Mouse (Mus musculus): ENCODE results near the gene Phactr1. TPM values are rescaled to one million over a fixed set of nuclear protein-coding genes. Genes with fewer than 3 reads are reported as not detected.

Phactr1 gene
- polyA plus RNA-seq, 1 experiment from 2014 or later = 0.34 TPM

DNA sequence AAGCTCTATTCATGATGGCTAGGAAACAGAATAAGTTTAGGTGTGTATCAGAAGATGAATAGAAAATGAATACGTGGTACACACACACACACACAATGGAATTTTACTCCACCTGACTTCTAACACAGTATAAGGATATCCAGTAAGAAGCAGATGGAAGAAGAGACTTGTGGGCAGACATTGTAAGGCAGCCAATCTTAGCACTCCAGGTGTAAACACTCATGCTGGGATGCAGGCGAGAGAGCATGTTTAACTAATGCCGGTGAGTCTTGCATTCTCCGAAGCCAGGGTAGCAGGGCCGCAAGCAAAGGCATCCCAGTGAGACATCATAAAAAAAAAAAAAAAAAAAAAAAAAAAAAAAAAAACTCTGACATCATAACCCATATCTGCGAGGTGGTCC lies 120.1 kb downstream of the Phactr1 start:
- 85% methylated on average over 3 of the region's 6 CpGs for WGBS (ENCODE audit: missing documents)
- H3K27ac ChIP-seq = no peak overlapping the region
- no peaks in the 10 kb centered on the region for H3K79me2 ChIP-seq (ENCODE audit: inconsistent target)

DNA sequence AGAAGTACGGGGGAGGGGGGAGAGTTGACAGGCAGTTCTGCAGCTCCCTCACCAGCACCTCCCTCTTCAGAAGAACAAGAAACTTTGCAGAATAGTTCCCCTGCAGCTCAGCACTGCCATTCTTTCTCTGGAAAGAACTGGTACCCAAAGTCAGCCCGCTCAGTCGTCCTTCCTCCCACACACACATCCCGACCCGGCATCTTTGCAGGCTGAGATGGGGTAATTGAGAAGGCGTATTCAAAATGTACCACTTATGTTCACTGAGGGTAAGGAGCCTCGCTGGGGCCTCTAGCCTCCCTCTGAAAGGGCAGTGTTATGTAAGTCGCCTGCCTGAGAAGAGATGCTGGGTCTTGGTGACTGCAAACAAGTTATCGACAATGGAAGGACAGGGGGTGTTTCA lies 123.9 kb downstream of the Phactr1 start:
- Histone ChIP-seq H3K79me2 (ENCODE audit: inconsistent target) (no peaks in the 10 kb centered on the region), H3K27ac (no peak overlapping the region), H3K4me3 (ENCODE audit: inconsistent target) (no peak overlapping the region), H3K36me3 (ENCODE audit: inconsistent target) (no peaks in the 10 kb centered on the region)
- WGBS (ENCODE audit: missing documents) = 61% methylated on average over 9 of the region's 9 CpGs

More for the DNA sequence above, 120.1 kb downstream of the Phactr1 start:
- Histone ChIP-seq H3K4me3 (ENCODE audit: inconsistent target) (no peak overlapping the region), H3K36me3 (ENCODE audit: inconsistent target) (no peaks in the 10 kb centered on the region)

DNA sequence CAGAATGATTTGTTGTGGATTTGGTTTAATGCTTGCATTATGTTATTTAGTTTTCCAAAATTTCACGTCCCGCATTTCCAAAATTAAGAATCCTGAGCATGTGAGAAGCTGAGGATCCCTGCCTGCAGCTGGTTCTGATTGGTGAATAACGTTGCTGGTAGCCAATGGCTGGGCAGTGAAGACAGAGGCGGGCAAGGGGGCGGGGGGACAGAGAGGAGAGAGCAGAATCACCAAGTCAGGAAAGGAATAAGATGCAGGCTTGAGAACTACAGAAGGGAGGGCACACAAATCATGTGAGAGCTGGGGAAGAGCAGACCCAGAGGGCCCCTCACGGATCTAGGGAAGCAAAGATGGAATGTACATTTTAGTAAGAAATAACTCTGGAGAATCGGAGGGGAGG lies 132.3 kb downstream of the Phactr1 start:
- H3K27ac ChIP-seq = no peak overlapping the region
- H3K36me3 ChIP-seq (ENCODE audit: inconsistent target) = no peaks in the 10 kb centered on the region
- H3K4me3 ChIP-seq (ENCODE audit: inconsistent target) = no peak overlapping the region
- H3K79me2 ChIP-seq (ENCODE audit: inconsistent target) = no peaks in the 10 kb centered on the region
- WGBS (ENCODE audit: missing documents) = 34% methylated on average over 7 of the region's 7 CpGs

DNA sequence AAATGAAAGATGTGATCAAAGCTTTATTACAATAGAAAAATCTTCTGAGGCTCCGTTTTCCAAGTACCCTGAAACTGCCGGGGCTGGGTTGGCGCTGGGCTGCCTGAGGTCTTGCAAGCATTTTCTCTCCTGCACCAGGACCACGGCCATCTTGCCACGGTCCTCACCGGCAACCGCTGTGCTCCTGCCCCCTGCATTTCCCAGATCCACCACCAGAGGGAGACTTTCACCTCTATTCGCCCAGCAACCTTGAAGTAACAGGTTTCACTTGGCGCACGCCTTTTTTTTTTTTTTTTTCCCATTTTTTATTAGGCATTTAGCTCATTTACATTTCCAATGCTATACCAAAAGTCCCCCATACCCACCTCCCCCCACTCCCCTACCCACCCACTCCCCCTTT lies 138.0 kb downstream of the Phactr1 start:
- no peak overlapping the region for H3K4me3 ChIP-seq (ENCODE audit: inconsistent target)
- WGBS (ENCODE audit: missing documents) = 38% methylated on average over 10 of the region's 10 CpGs
- no peaks in the 10 kb centered on the region for H3K79me2 ChIP-seq (ENCODE audit: inconsistent target)

DNA sequence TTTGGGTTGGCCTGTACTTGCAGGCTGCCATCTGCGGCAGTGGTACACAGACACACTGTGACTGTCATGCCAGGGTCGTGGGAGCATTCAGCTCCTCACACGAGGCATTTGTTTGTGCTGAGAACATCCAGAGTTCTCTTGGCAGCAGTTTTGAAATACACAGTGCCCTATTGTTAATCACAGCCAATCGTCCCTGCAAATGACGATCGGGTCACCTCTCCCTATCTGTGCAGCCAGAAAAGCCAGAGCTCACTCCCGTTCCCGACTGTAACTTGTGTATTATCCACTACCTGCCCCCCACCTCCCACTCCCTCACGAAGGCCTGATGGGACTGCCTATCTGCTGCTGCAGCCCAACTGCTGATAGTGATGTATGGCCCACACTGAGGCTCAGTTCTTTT lies 140.1 kb downstream of the Phactr1 start:
- WGBS (ENCODE audit: missing documents) = 90% methylated on average over 9 of the region's 9 CpGs
- H3K4me3 ChIP-seq (ENCODE audit: inconsistent target) = no peak overlapping the region
- H3K27ac ChIP-seq = no peak overlapping the region
- no peaks in the 10 kb centered on the region for H3K36me3 ChIP-seq (ENCODE audit: inconsistent target)
- H3K79me2 ChIP-seq (ENCODE audit: inconsistent target) = no peaks in the 10 kb centered on the region

More for the DNA sequence above, 138.0 kb downstream of the Phactr1 start:
- H3K27ac ChIP-seq = no peak overlapping the region
- H3K36me3 ChIP-seq (ENCODE audit: inconsistent target) = no peaks in the 10 kb centered on the region

DNA sequence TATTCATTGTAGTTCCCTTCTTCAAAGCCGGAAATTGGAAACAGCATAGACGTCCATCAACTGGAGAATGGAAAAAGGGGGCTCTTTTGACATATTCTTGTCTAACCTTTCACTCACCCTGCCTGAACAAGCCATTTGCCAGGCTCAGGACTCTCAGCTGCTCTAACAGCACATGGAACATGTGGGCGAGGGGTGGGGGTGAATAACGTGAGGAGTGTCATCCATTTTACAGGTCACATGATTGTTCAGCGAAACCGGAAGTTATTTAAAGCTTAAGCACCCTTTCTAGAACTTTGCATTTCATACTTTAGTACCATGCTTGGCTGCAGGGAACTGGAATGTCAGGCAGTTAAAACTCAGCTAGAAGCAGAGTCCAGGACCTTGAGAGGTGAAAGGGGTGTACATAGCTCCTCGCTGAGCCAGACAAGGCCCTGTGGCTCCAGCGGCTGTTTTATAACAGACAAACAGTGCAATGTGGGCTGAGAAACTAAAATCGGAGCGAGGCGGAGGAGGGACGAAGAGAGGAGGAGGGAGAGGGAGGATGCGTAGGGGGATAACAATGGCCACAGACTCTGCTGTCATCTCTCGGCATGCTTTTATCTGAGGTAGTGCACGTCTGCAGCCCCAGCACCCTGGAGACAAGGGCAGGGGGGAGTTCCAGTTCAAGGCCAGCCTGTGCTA lies 141.1 kb downstream of the Phactr1 start:
- H3K27ac ChIP-seq = no peak overlapping the region
- H3K4me3 ChIP-seq (ENCODE audit: inconsistent target) = no peak overlapping the region
- H3K36me3 ChIP-seq (ENCODE audit: inconsistent target) = no peaks in the 10 kb centered on the region
- H3K79me2 ChIP-seq (ENCODE audit: inconsistent target) = no peaks in the 10 kb centered on the region
- WGBS (ENCODE audit: missing documents) = 88% methylated on average over 15 of the region's 15 CpGs

DNA sequence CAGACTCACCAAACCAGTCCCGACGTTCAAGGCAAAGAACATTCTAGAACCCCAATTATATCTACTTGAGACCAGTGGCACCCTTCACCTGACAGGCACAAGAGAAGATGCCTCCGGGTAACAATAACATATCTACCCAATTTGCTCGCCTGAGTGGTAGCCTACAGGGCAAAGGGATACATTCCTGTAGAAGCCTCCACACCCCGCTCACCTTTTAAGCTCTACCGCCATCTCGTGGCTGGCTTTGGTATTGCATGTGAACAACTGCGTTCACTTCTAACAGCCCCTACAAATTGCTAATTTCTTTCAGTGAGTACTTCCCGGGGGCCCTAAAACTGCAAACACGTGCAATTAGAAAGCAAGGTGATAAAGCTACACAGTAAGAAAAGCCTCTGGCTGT lies 142.1 kb downstream of the Phactr1 start:
- 25% methylated on average over 10 of the region's 10 CpGs for WGBS (ENCODE audit: missing documents)
- no peak overlapping the region for H3K27ac ChIP-seq
- no peaks in the 10 kb centered on the region for H3K36me3 ChIP-seq (ENCODE audit: inconsistent target)
- no peak overlapping the region for H3K4me3 ChIP-seq (ENCODE audit: inconsistent target)
- H3K79me2 ChIP-seq (ENCODE audit: inconsistent target) = no peaks in the 10 kb centered on the region

DNA sequence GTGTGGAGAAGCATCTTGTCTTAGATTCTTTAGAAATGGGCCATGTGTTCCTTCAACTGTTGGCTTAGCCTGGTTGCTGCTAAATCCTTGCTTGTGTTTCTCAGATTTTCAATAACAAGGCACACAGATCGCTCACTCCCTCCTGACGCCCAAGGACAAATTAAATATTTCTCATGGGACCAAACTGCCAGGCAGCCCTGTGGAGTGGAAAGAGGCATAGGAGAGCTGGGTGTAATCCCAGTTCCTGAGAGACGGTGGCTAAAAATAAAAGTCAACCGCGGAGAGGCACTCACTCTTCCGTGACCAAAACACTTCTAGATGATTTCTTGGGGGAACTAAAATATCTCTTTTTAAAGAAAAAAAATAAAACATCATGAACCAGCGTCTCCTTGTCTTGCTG lies 143.5 kb downstream of the Phactr1 start:
- Histone ChIP-seq H3K4me3 (ENCODE audit: inconsistent target) (no peak overlapping the region), H3K36me3 (ENCODE audit: inconsistent target) (no peaks in the 10 kb centered on the region), H3K27ac (no peak overlapping the region), H3K79me2 (ENCODE audit: inconsistent target) (no peaks in the 10 kb centered on the region)
- WGBS (ENCODE audit: missing documents) = 91% methylated on average over 7 of the region's 7 CpGs

DNA sequence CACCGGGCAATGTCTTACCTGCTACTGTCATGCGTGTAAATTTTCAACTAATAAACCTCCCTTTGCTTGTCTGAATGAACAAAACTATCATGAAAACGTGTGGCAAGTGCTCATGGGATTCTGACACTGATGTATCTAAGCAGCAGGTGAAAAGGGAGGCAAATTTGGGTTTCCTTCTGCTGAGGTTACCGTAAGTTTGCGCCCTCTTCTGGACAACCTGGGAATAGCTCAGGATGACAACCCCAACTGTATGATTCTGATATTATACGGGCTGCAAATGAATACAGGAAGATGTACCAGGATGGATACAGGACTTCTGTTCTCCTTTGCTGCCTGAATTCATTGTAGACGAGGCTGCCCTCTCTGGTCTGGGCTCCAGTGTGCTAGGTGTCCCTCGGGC lies 146.2 kb downstream of the Phactr1 start:
- 74% methylated on average over 8 of the region's 8 CpGs for WGBS (ENCODE audit: missing documents)
- Histone ChIP-seq H3K36me3 (ENCODE audit: inconsistent target) (no peaks in the 10 kb centered on the region), H3K79me2 (ENCODE audit: inconsistent target) (no peaks in the 10 kb centered on the region), H3K27ac (no peak overlapping the region), H3K4me3 (ENCODE audit: inconsistent target) (no peak overlapping the region)

DNA sequence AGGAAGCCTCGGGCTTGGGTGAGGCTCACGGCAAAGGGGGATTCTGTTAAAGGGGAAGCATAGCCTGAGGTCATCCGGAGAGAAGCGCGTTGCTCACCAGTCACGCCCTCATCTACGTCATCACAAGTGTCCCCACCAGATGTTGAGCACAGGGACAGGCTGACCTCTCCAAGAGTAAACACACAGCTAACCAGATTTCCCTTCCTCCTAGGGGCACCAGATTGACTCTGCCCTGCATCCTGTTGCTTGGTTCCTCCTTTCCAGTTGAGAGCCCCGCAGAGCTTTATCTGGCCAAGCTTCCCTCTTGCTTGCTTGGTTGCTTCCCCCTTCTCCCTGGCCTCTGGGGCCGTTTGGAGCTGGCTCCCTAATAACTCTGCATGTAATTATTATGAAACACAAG lies 148.6 kb downstream of the Phactr1 start:
- 0 out of 2 replicates have a peak overlapping the region, but pooled peaks have one; percentile 13 for H3K27ac ChIP-seq

DNA sequence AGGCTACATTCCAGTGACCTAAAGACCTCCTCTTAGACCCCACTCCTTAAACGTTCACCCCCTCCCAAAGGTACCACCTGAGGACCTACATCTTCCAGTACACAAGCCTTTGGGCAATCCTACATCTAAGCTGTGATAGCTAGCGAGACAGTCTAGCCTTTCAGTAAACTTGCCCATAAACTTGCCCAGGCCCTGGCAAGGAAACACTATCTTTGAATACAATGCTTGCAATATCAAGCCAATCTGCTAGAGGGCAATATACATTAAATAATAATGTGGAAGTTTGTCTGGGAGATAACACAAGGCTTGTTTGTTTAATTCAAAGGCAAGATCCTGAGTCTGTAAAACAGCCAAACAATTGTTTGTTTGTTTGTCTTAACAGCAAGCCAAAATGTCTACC lies 155.0 kb downstream of the Phactr1 start:
- no peak overlapping the region for H3K27ac ChIP-seq
- no peaks in the 10 kb centered on the region for H3K36me3 ChIP-seq (ENCODE audit: inconsistent target)
- no peak overlapping the region for H3K4me3 ChIP-seq (ENCODE audit: inconsistent target)
- 72% methylated on average over 2 of the region's 2 CpGs for WGBS (ENCODE audit: missing documents)
- no peaks in the 10 kb centered on the region for H3K79me2 ChIP-seq (ENCODE audit: inconsistent target)

More for the DNA sequence above, 148.6 kb downstream of the Phactr1 start:
- Histone ChIP-seq H3K4me3 (ENCODE audit: inconsistent target) (no peak overlapping the region), H3K79me2 (ENCODE audit: inconsistent target) (no peaks in the 10 kb centered on the region), H3K36me3 (ENCODE audit: inconsistent target) (no peaks in the 10 kb centered on the region)
- 2% methylated on average over 8 of the region's 9 CpGs for WGBS (ENCODE audit: missing documents)

DNA sequence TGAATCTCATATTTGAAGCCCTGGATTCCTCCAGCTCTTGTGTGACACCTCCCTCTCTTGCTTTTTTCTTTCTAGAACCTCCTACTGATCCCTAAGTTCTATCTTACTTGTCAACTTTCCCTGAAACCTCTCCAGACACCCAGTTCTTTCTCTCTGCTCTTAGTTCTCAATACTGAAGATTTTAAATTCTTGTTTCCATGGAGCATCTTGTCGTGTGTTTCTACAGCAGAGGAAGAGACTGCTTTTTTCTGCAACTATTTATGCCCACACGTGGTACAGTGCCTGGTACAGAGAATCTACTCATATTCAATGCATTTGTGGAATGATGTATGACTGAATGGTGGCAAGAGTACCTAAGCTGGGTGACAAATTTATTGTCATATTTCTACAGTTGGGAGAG lies 158.9 kb downstream of the Phactr1 start:
- H3K79me2 ChIP-seq (ENCODE audit: inconsistent target) = no peaks in the 10 kb centered on the region
- no peaks in the 10 kb centered on the region for H3K36me3 ChIP-seq (ENCODE audit: inconsistent target)
- 76% methylated on average over 2 of the region's 2 CpGs for whole genome bisulfite sequencing (ENCODE audit: missing documents)
- no peak overlapping the region for H3K27ac ChIP-seq
- no peak overlapping the region for H3K4me3 ChIP-seq (ENCODE audit: inconsistent target)

DNA sequence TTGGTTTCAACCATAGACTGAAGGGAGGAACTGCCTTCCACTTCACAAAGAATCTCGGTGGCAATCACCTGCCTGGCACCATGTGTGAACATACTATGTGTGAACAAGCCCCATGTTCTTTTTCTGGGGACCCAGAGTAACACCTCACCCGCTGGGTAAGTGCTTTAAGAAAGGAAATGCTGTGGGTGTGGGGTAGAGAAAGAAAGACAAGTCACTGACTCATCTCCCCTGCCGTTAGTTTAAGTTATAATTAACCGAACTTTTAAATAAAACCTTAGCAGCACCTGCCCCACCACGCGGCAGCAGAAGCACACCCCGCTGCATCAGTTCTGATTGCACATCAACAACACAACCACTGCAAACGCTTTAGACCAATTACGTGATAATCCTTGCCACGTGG lies 171.7 kb downstream of the Phactr1 start:
- Histone ChIP-seq H3K27ac (no peak overlapping the region), H3K36me3 (ENCODE audit: inconsistent target) (no peaks in the 10 kb centered on the region), H3K4me3 (ENCODE audit: inconsistent target) (no peak overlapping the region), H3K79me2 (ENCODE audit: inconsistent target) (no peaks in the 10 kb centered on the region)
- 82% methylated on average over 10 of the region's 10 CpGs for WGBS (ENCODE audit: missing documents)

DNA sequence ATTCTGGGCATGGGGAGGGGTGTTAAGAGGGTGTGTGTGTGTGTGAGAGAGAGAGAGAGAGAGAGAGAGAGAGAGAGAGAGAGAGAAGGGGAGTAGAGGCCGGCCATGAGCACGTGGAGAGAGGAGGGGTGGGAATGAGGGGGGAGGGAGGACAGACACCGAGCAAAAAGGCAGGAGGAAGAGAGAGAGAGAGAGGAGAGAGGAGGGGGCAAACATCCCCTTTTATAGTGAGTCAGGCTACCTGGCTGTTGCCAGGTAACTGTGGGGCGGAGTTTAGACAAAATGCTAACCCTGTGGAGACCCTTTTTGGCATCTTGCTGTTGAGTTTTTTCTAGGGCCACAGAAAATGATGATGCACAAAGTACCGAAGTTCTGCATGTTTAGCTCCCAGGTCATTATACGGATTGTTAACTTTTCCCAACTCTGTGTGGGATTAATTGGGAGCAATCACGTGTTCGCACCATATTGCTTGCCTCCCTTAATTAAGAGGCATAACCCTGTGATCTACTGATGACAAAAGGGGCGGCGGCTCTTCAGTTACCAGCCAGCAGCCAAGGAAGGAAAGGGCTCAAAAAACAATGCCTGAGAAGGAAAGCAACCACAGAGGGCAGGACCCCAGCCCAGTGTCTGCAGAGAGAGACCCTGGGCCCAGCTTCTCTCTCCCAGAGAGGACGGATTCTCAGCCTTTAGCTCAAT lies 173.6 kb downstream of the Phactr1 start:
- Histone ChIP-seq H3K4me3 (ENCODE audit: inconsistent target) (no peak overlapping the region), H3K27ac (no peak overlapping the region), H3K79me2 (ENCODE audit: inconsistent target) (no peaks in the 10 kb centered on the region), H3K36me3 (ENCODE audit: inconsistent target) (no peaks in the 10 kb centered on the region)
- WGBS (ENCODE audit: missing documents) = 62% methylated on average over 9 of the region's 11 CpGs

DNA sequence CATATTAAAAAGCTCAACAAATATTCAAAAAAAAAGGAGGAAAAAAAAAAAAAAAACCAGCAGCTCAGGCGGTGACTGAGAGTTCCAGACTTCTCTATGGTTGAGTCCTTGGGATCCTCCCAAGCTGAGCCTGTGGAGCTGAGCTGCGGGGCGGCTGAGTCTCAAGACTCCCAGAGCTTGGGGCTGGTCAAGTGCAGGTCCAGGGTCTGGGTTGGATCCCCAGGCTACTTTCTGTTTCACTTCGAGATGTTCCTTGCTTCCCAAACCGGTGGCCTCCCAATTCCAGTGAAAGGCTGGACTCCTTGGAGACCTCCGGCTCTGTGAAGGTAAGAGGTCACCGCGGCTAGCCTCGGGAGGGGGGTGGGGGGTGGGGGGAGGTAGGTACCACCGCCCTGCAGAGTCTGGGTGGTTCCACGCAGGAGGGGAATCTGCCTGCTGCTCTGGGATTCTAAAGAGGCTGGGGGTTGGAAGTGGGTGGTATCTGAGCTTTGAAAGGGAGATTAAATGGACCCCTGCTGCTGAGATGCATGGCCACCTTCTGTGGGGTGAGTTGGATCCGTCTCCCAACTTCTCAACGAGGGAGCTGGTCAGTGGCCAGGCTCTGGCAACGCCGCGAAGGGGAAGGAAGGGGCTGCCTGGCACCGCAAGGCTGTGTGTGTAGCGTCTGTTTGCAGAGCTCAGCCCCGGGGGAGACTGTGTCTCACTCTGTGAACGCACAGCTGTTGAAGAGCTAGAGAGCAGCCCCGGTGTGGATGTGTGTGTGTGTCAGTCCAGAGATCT lies 185.9 kb downstream of the Phactr1 start:
- Histone ChIP-seq H3K36me3 (ENCODE audit: inconsistent target) (no peaks in the 10 kb centered on the region), H3K27ac (no peak overlapping the region), H3K4me3 (ENCODE audit: inconsistent target) (peak overlapping the region; percentile 49), H3K79me2 (ENCODE audit: inconsistent target) (no peaks in the 10 kb centered on the region)
- WGBS (ENCODE audit: missing documents) = 6% methylated on average over 18 of the region's 21 CpGs
